Mouse (Mus musculus) adrenal gland (tissue): ENCODE results near the gene Atg2a.
"Not testable (repeated sequence)": the region's sequence is repeated elsewhere in the genome, so short reads cannot be mapped to it uniquely, and the experiment has no call there.

Source experiments
- intact Hi-C: fragments of 180-260 bp; cut with DNase I; formaldehyde crosslinking; loops from one replicate; pipeline ENCODE4 v1.15.1; 2025

Gene Atg2a

GRCm38 (mm10) chr19:6273998-6274608, 32.6 kb downstream of the Atg2a start:
- intact Hi-C loops = no loop called here

GRCm38 (mm10) chr19:6275740-6276389, 34.4 kb downstream of the Atg2a start:
- intact Hi-C loops = loop anchor here (2.0 kb wide), 1 partner anchor 21 kb away; no protein-coding TSS in a partner anchor

GRCm38 (mm10) chr19:6276426-6277421, 35.3 kb downstream of the Atg2a start, which contains the start of gene Ehd1:
Gene Ehd1, plus strand, starts transcription at chr19:6276725.
- intact Hi-C loops = loop anchor here (2.0 kb wide), 1 partner anchor 20 kb away; no protein-coding TSS in a partner anchor

- intact Hi-C loops = loop anchor here (2.0 kb wide), 1 partner anchor 19 kb away; no protein-coding TSS in a partner anchor
These were observed 36.4 kb downstream of the Atg2a start for GRCm38 (mm10) chr19:6277661-6278438.

- intact Hi-C loops = no loop called here
These were observed 37.1 kb downstream of the Atg2a start for GRCm38 (mm10) chr19:6278439-6279073.

GRCm38 (mm10) chr19:6279481-6280144, 38.1 kb downstream of the Atg2a start:
- intact Hi-C loops = no loop called here

GRCm38 (mm10) chr19:6280554-6280953, 39.1 kb downstream of the Atg2a start:
- intact Hi-C loops = no loop called here

GRCm38 (mm10) chr19:6281122-6282020, 39.9 kb downstream of the Atg2a start:
- intact Hi-C loops = no loop called here

- intact Hi-C loops = no loop called here
These were observed 41.5 kb downstream of the Atg2a start for GRCm38 (mm10) chr19:6283001-6283400.

- intact Hi-C loops = no loop called here
These were observed 43.0 kb downstream of the Atg2a start for GRCm38 (mm10) chr19:6284502-6284901.

- intact Hi-C loops = no loop called here
These were observed 43.8 kb downstream of the Atg2a start for GRCm38 (mm10) chr19:6285226-6285625.

- intact Hi-C loops = no loop called here
These were observed 44.4 kb downstream of the Atg2a start for GRCm38 (mm10) chr19:6285632-6286433.

- intact Hi-C loops = no loop called here
These were observed 45.2 kb downstream of the Atg2a start for GRCm38 (mm10) chr19:6286434-6287401.

GRCm38 (mm10) chr19:6288236-6288894, 46.9 kb downstream of the Atg2a start:
- intact Hi-C loops = no loop called here

- intact Hi-C loops = no loop called here
These were observed 48.3 kb downstream of the Atg2a start for GRCm38 (mm10) chr19:6289696-6290238.

- intact Hi-C loops = not testable (repeated sequence)
These were observed 49.2 kb downstream of the Atg2a start for GRCm38 (mm10) chr19:6290720-6291116.
